Mouse (Mus musculus) embryonic fibroblast, embryonic 13.5 days (primary cell): ENCODE measurements around the gene Cops7b. TPM values are rescaled to one million over a fixed set of nuclear protein-coding genes. Genes with fewer than 3 reads are reported as not detected.

Experiments
- H3K27ac ChIP-seq: 2 replicates; pipeline ENCODE4 v1.5.1; 2012; ENCODE audit warnings: low read length, control low read depth, inconsistent platforms; ENCODE audit not compliant: insufficient read depth
- H3K4me1 ChIP-seq: 2 replicates; pipeline ENCODE4 v1.6.1; 2011; ENCODE audit warnings: low read length; ENCODE audit not compliant: control insufficient read depth, insufficient read depth
- H3K4me3 ChIP-seq: 2 replicates; pipeline ENCODE4 v1.5.1; 2011; ENCODE audit warnings: mild to moderate bottlenecking, control low read depth, low read length; ENCODE audit not compliant: insufficient read depth
- CTCF ChIP-seq: IDR thresholded peaks from 2 replicates; pipeline ENCODE4 v1.5.1; 2011; ENCODE audit warnings: mild to moderate bottlenecking, control low read depth, low read length, moderate library complexity, borderline replicate concordance; ENCODE audit not compliant: insufficient read depth
- POLR2A ChIP-seq: IDR thresholded peaks from 2 replicates; pipeline ENCODE4 v1.6.1; 2011; ENCODE audit warnings: low read depth, mild to moderate bottlenecking, control low read depth, low read length, moderate library complexity
- polyA plus RNA-seq: library from polyadenylated mRNA; stranded (reverse); fragments of >200 nt; gene quantifications from 2 replicates; pipeline ENCODE4 v1.2.4, GENCODE M21; 2011; ENCODE audit warnings: low read depth; ENCODE audit not compliant: missing spikeins, insufficient read length

Gene Cops7b
- polyA plus RNA-seq, 1 experiment: 30.0 TPM

GRCm38 (mm10) chr1:86562663-86563062 is 20.0 kb upstream of the Cops7b start:
- H3K27ac ChIP-seq: no peak overlapping the region
- no peak for TF ChIP-seq POLR2A
- no peak for TF ChIP-seq CTCF
- H3K4me3 ChIP-seq: no peak overlapping the region
- H3K4me1 ChIP-seq: no peaks in the 10 kb centered on the region

DNA sequence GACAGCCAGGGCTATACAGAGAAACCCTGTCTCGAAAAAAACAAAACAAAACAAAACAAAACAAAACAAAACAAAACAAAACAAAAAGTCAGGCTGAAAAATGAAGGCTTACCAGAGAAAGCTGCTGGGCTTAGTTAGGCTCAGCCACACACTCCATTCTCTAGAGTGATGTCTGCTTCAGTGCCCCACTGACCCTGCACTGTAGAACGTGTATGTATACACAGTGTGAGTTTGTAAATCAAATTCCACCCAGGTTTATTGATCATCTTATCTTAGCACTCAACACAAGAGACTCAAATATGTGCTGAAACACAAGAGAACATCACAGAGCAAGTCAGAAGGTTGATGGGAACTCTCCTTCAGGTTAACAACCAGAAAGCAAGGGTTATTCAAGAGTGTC is 14.3 kb upstream of the Cops7b start:
- TF ChIP-seq CTCF: no peak
- TF ChIP-seq POLR2A: no peak
- no peak overlapping the region for H3K27ac ChIP-seq

GRCm38 (mm10) chr1:86569292-86569860 is 13.3 kb upstream of the Cops7b start:
- no peak overlapping the region for H3K4me3 ChIP-seq
- H3K27ac ChIP-seq: no peak overlapping the region
- TF ChIP-seq CTCF (no peak), POLR2A (no peak)
- H3K4me1 ChIP-seq: no peaks in the 10 kb centered on the region

More for the DNA sequence above, 14.3 kb upstream of the Cops7b start:
- H3K4me1 ChIP-seq: no peaks in the 10 kb centered on the region
- no peak overlapping the region for H3K4me3 ChIP-seq

- H3K4me3 ChIP-seq: no peak overlapping the region
- H3K27ac ChIP-seq: no peak overlapping the region
- TF ChIP-seq POLR2A: no peak
- TF ChIP-seq CTCF: no peak
- H3K4me1 ChIP-seq: no peaks in the 10 kb centered on the region
Measured at GRCm38 (mm10) chr1:86571381-86571780, 11.3 kb upstream of the Cops7b start.

GRCm38 (mm10) chr1:86571941-86572340 is 10.8 kb upstream of the Cops7b start:
- Histone ChIP-seq H3K4me1 (no peaks in the 10 kb centered on the region), H3K4me3 (no peak overlapping the region), H3K27ac (no peak overlapping the region)
- no peak for TF ChIP-seq POLR2A
- TF ChIP-seq CTCF: no peak

DNA sequence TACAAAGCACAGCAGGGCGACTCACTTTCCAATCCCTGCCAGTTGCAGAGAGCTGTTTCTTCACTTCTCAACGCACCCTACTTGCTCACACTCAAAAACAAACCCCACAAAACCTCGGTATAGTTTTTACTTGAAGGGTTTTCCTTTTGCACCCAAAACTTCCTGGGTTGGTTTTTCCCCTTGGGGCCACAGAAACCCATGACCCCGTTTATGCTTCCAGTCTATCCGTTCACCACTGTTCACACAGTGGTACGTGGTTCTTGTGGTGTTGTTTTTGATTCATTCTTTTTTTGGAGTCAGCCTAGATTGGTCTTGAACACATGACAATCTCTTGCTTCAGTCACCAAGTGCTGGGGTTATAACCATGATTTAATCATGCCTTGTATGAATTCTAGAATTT is 2.3 kb upstream of the Cops7b start:
- Histone ChIP-seq H3K4me3 (no peak overlapping the region), H3K4me1 (no peaks in the 10 kb centered on the region; the same call in 1 of the 2 replicates), H3K27ac (no peak overlapping the region)
- TF ChIP-seq CTCF: no peak
- TF ChIP-seq POLR2A: no peak

- peak overlapping the region; percentile 60 for H3K4me3 ChIP-seq
- no peaks in the 10 kb centered on the region; the same call in 1 of the 2 replicates for H3K4me1 ChIP-seq
- no peak overlapping the region for H3K27ac ChIP-seq
- no peak for TF ChIP-seq CTCF
- TF ChIP-seq POLR2A: no peak
Measured at GRCm38 (mm10) chr1:86581692-86582450, 833 bp upstream of the Cops7b start.

DNA sequence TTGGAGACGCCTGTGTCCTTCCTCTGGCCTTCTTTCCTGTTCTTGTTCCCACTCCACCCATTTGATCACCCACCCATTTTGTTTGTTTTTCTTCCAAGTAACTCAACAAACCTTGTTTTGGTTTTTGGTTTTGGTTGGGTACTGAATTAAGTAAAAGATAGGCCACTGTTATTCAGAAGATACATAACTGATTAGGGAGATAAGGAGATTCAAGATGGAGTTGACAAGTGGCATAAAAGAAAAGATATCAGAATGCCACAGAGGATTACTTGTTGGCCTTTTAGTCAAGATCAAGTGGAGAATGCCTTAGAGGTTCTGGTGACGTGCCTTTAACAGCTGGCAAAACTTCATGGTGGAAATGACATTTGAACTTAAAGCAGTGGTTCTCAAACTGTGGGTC is 1.0 kb downstream of the Cops7b start:
- TF ChIP-seq POLR2A (no peak), CTCF (no peak)
- Histone ChIP-seq H3K4me1 (no peaks in the 10 kb centered on the region; the same call in 1 of the 2 replicates), H3K27ac (no peak overlapping the region), H3K4me3 (no peak overlapping the region)

GRCm38 (mm10) chr1:86586992-86587391 is 4.3 kb downstream of the Cops7b start:
- no peak for TF ChIP-seq CTCF
- peak; percentile 60; the same call in 1 of the 2 replicates for TF ChIP-seq POLR2A
- no peaks in the 10 kb centered on the region for H3K4me1 ChIP-seq
- H3K4me3 ChIP-seq: peak overlapping the region; percentile 82
- H3K27ac ChIP-seq: no peak overlapping the region

DNA sequence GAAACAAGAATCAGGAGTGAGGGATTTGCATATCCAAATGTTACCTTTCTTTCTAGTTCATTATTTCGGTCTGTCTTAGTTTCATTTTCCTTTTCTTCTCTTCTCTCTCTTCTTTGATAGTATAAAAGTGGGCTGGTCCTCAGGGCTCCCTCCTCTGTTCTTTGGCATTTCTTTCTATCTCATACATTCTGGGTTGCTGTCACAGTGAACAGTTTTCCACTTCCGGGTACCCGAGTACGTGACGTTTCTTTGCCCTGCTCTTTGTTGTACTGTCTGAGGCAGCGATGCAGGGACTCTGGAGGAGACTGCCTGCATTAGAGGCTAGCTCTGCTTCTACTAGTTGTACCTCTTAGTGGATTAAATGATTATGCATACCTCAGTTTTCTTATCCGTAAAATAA is 11.8 kb downstream of the Cops7b start:
- H3K27ac ChIP-seq: no peak overlapping the region
- H3K4me1 ChIP-seq: no peaks in the 10 kb centered on the region
- H3K4me3 ChIP-seq: no peak overlapping the region
- no peak for TF ChIP-seq CTCF
- no peak for TF ChIP-seq POLR2A
